Mouse (Mus musculus) adrenal gland, postnatal 10 days (tissue): ENCODE measurements around the gene Pcbp3. TPM values are rescaled to one million over a fixed set of nuclear protein-coding genes. Genes with fewer than 3 reads are reported as not detected.
A peak's percentile ranks its signal among the peaks of the same experiment; 100 is the strongest.

Experiments used
- DNase-seq: peaks from one replicate; pipeline ENCODE4 v3.0.0; 2021; ENCODE audit warnings: mixed read lengths
- total RNA-seq, 2 experiments: library from RNA; stranded (reverse); gene quantifications; 2 replicates each; pipeline ENCODE4 v1.2.3; 2021

The Pcbp3 gene
- total RNA-seq, 2 experiments from 2014 or later = 35.4 to 48.2 TPM

GRCm38 (mm10) chr10:76844901-76845300 is 116.8 kb downstream of the Pcbp3 start:
- DNase-seq = no peak

- DNase-seq = no peak
Measured at GRCm38 (mm10) chr10:76844365-76844764, 117.3 kb downstream of the Pcbp3 start.

GRCm38 (mm10) chr10:76842087-76842486 is 119.6 kb downstream of the Pcbp3 start:
- DNase-seq = no peak

GRCm38 (mm10) chr10:76841220-76841619 is 120.5 kb downstream of the Pcbp3 start:
- no peak for DNase-seq

- DNase-seq = no peak
Measured at GRCm38 (mm10) chr10:76840566-76840965, 121.1 kb downstream of the Pcbp3 start.

- DNase-seq = peak; percentile 91
Measured at GRCm38 (mm10) chr10:76835497-76836357, 126.0 kb downstream of the Pcbp3 start.

GRCm38 (mm10) chr10:76832841-76833240 is 128.8 kb downstream of the Pcbp3 start:
- DNase-seq = peak; percentile 37

GRCm38 (mm10) chr10:76831915-76832314 is 129.8 kb downstream of the Pcbp3 start:
- no peak for DNase-seq

GRCm38 (mm10) chr10:76831151-76831550 is 130.5 kb downstream of the Pcbp3 start:
- DNase-seq = no peak

- no peak for DNase-seq
Measured at GRCm38 (mm10) chr10:76828936-76829335, 132.8 kb downstream of the Pcbp3 start.

- no peak for DNase-seq
Measured at GRCm38 (mm10) chr10:76822698-76823097, 139.0 kb downstream of the Pcbp3 start.

- DNase-seq = no peak
Measured at GRCm38 (mm10) chr10:76819321-76819720, 142.4 kb downstream of the Pcbp3 start.

GRCm38 (mm10) chr10:76818337-76818736 is 143.3 kb downstream of the Pcbp3 start:
- no peak for DNase-seq

- DNase-seq = no peak
Measured at GRCm38 (mm10) chr10:76816930-76817329, 144.8 kb downstream of the Pcbp3 start.

- no peak for DNase-seq
Measured at GRCm38 (mm10) chr10:76816436-76816835, 145.3 kb downstream of the Pcbp3 start.

- peak; percentile 34 for DNase-seq
Measured at GRCm38 (mm10) chr10:76815481-76815880, 146.2 kb downstream of the Pcbp3 start.

- DNase-seq = no peak
Measured at GRCm38 (mm10) chr10:76814811-76815210, 146.9 kb downstream of the Pcbp3 start.

GRCm38 (mm10) chr10:76809916-76810660 is 151.6 kb downstream of the Pcbp3 start:
- peak; percentile 28 for DNase-seq

- no peak for DNase-seq
Measured at GRCm38 (mm10) chr10:76809439-76809838, 152.2 kb downstream of the Pcbp3 start.

- no peak for DNase-seq
Measured at GRCm38 (mm10) chr10:76808446-76809400, 153.0 kb downstream of the Pcbp3 start.

GRCm38 (mm10) chr10:76802500-76802885 is 159.2 kb downstream of the Pcbp3 start:
- DNase-seq = no peak

- DNase-seq = peak; percentile 33
Measured at GRCm38 (mm10) chr10:76801841-76802499, 159.7 kb downstream of the Pcbp3 start.
